Mouse (Mus musculus) intestine, embryonic 14.5 days (tissue): Measurements from ENCODE around the gene Mab21l1. TPM values are rescaled to one million over a fixed set of nuclear protein-coding genes. Genes with fewer than 3 reads are reported as not detected.

ENCODE experiments used
- ATAC-seq: fragments of 200-750 bp; cut with Nextera tagmentation; replicated peaks from 2 replicates; pipeline ENCODE4 v1.8.0; 2017; ENCODE audit warnings: low read depth, moderate number of reproducible peaks, moderate TSS enrichment, moderate library complexity; ENCODE audit not compliant: low FRiP score, low TSS enrichment
- DNase-seq: peaks from one replicate; pipeline ENCODE4 v3.0.0-alpha.2; 2018; ENCODE audit warnings: low spot score
- H3K27ac ChIP-seq: fragments of 300-500 bp; sonication (generic); 2 replicates; pipeline ENCODE4 v1.5.1; 2014; ENCODE audit warnings: low read depth, mild to moderate bottlenecking, control low read depth
- H3K27me3 ChIP-seq: fragments of 300-500 bp; sonication (generic); replicated peaks from 2 replicates; pipeline ENCODE4 v1.6.1; 2014; ENCODE audit warnings: low read length, control low read depth; ENCODE audit not compliant: control insufficient read depth, insufficient read depth
- H3K36me3 ChIP-seq: fragments of 300-500 bp; sonication (generic); 2 replicates; pipeline ENCODE4 v1.6.1; 2014; ENCODE audit warnings: low read length, control low read depth; ENCODE audit not compliant: control insufficient read depth, insufficient read depth
- H3K4me1 ChIP-seq: fragments of 300-500 bp; sonication (generic); replicated peaks from 2 replicates; pipeline ENCODE4 v1.6.1; 2014; ENCODE audit warnings: low read length, control low read depth, mixed read lengths; ENCODE audit not compliant: control insufficient read depth, insufficient read depth
- H3K4me2 ChIP-seq: fragments of 300-500 bp; sonication (generic); 2 replicates; pipeline ENCODE4 v1.6.1; 2014; ENCODE audit warnings: low read length
- H3K4me3 ChIP-seq: fragments of 300-500 bp; sonication (generic); 2 replicates; pipeline ENCODE4 v1.5.1; 2014; ENCODE audit warnings: low read depth, low read length, control low read depth, mixed read lengths
- H3K9ac ChIP-seq: fragments of 300-500 bp; sonication (generic); 2 replicates; pipeline ENCODE4 v1.6.1; 2014; ENCODE audit warnings: mild to moderate bottlenecking, low read length
- H3K9me3 ChIP-seq: fragments of 300-500 bp; sonication (generic); 2 replicates; pipeline ENCODE4 v1.6.1; 2016; ENCODE audit warnings: low read length, control low read depth; ENCODE audit not compliant: control insufficient read depth
- WGBS: fragments of 180-500 bp; shearing (Covaris S2); extraction: QIAGEN DNeasy Blood & Tissue Kit; methylation state at CpG from one replicate; pipeline ENCODE4 v1.1.7; 2014; 5-methylcytosine and 5-hydroxymethylcytosine counted together
- polyA plus RNA-seq: library from polyadenylated mRNA; unstranded; fragments of >200 nt; fragmentation: Nextera tagmentation; extraction: Ambion mirVana; gene quantifications from 2 replicates; pipeline ENCODE4 v1.2.1, GENCODE M21; 2014

Mab21l1 gene
- polyA plus RNA-seq, 1 experiment from 2014 or later: 16.6 TPM

DNA sequence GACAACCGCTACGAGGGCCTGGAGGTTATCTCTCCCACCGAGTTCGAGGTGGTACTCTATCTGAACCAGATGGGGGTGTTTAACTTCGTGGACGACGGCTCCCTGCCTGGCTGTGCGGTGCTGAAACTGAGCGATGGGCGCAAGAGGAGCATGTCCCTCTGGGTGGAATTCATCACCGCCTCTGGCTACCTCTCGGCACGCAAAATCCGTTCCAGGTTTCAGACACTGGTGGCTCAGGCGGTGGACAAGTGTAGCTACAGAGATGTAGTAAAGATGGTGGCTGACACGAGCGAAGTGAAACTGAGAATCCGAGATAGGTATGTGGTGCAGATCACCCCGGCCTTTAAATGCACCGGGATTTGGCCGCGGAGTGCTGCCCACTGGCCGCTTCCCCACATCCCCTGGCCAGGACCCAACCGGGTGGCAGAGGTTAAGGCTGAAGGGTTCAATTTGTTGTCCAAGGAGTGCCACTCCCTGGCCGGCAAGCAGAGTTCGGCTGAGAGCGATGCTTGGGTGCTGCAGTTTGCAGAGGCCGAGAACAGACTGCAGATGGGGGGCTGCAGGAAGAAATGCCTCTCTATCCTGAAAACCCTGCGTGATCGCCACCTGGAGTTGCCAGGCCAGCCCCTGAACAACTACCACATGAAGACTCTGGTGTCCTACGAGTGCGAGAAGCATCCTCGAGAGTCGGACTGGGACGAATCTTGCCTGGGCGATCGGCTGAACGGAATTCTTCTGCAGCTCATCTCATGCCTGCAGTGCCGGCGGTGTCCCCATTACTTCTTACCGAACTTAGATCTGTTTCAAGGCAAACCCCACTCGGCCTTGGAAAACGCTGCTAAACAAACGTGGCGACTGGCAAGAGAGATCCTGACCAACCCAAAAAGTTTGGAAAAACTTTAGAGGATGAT is 1.1 kb downstream of the Mab21l1 start:
- 15% methylated on average over 45 of the region's 45 CpGs for WGBS
- Histone ChIP-seq H3K9me3 (no peaks in the 10 kb centered on the region), H3K27ac (no peak overlapping the region), H3K9ac (peak overlapping the region; percentile 31), H3K4me1 (peaks cover 10% of the 10 kb centered on the region; the same call in 1 of the 2 replicates), H3K4me3 (peak overlapping the region; percentile 29), H3K4me2 (peak overlapping the region; percentile 37), H3K27me3 (peaks cover 88% of the 10 kb centered on the region), H3K36me3 (no peaks in the 10 kb centered on the region)
- peak; percentile 78 for DNase-seq
- no peak for ATAC-seq

DNA sequence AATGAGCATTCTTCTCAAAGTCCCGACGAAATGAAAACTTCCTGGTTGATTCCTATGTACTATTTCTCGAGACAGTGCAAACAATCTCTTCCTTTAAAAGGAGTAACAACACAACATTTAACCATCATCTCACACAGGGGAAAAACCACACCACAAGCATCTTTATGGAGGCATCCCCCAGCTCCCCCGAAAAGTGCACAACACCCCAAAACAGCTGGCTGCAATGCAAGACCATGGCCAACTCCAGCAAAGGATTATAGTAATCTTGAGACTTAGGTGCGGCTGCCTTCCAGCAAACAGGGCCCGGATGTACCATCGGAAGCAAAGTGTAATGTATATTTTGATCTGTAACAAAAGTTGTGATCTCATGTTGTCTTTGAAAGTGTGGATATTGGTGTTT is 1.8 kb downstream of the Mab21l1 start:
- Histone ChIP-seq H3K27me3 (peaks cover 87% of the 10 kb centered on the region), H3K9ac (peak overlapping the region; percentile 31), H3K4me3 (peak overlapping the region; percentile 29), H3K4me1 (peaks cover 10% of the 10 kb centered on the region; the same call in 1 of the 2 replicates), H3K36me3 (no peaks in the 10 kb centered on the region), H3K4me2 (peak overlapping the region; percentile 37; the same call in 1 of the 2 replicates), H3K27ac (no peak overlapping the region), H3K9me3 (no peaks in the 10 kb centered on the region)
- DNase-seq (peak; percentile 77), ATAC-seq (no peak)
- WGBS: 24% methylated on average over 7 of the region's 7 CpGs

DNA sequence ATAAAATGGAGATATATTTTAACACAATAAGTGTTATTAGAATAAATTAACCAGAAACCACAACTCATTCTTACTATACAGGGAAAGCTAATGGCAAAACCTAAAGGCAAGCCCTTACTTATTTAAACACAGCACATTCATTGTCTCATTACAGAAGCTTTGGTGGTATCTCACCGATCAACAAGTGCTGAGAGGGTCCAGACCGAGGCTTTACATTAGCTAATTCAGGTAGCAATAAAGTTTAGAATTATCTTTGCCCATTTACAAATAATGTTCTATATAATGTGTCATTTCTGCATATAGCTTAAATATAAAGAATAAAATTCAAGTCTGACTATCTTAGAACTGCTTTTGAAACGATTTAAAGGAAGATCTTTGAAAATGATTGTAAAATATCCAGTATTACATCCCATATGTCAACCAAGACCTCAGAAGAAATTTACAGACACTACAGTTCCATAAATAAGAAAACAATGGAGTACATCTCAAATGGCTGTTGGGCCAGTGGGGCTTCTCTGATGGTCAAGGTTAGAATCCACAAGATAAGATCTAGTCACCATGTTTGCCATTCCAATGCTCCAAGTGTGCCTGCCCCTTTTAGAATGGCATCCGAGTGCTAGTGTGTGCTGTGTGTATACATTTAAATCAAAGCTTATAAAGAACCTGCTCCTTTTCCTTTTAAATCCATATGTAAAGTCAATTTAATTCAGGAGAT is 3.1 kb downstream of the Mab21l1 start:
- H3K9ac ChIP-seq: no peak overlapping the region
- DNase-seq (peak; percentile 55), ATAC-seq (no peak)
- peak overlapping the region; percentile 18 for H3K4me3 ChIP-seq
- no peak overlapping the region for H3K4me2 ChIP-seq
- H3K9me3 ChIP-seq: no peaks in the 10 kb centered on the region
- no peaks in the 10 kb centered on the region for H3K36me3 ChIP-seq
- H3K4me1 ChIP-seq: peaks cover 10% of the 10 kb centered on the region; the same call in 1 of the 2 replicates
- peaks cover 77% of the 10 kb centered on the region for H3K27me3 ChIP-seq
- H3K27ac ChIP-seq: no peak overlapping the region
- 60% methylated on average over 4 of the region's 4 CpGs for WGBS

DNA sequence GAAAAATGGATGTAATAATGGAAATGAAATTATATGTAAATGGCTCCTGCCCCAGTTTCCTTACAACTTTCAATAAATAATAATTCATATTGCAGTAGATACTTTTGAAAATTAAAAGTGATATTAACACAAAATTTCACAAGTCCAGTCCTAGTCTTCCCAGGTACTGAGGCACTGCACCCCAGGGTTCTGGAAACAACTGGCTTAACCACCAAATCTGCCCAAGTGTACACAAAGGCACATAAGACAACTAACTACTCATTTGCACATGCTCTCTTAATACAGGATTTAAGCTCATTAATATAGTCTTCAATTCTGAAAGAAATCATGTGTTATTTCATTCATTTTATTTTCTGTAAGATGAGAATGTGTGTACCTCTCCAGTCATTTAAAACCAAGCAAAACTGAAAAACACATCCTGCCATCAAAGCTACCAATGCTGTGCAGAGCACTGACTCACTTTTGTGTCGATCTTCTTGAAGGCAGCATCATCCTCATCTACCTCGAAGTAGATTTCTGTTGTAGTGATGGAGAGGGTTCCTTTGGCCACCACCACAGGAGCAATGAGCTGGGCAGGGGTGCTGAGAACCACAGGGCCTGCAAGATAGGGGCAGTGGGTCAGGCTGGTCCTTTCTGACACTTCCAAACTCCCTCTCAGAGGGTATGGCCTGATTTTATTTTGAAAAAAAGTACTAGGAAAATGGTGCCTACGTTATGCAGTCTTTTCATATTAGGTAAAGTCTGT is 3.8 kb downstream of the Mab21l1 start:
- WGBS: 38% methylated on average over 3 of the region's 3 CpGs
- Histone ChIP-seq H3K9ac (no peak overlapping the region), H3K27me3 (peaks cover 70% of the 10 kb centered on the region), H3K36me3 (no peaks in the 10 kb centered on the region), H3K4me1 (peaks cover 10% of the 10 kb centered on the region; the same call in 1 of the 2 replicates), H3K4me3 (peak overlapping the region; percentile 18), H3K27ac (no peak overlapping the region), H3K9me3 (no peaks in the 10 kb centered on the region), H3K4me2 (no peak overlapping the region)
- no peak for ATAC-seq
- peak; percentile 66 for DNase-seq

DNA sequence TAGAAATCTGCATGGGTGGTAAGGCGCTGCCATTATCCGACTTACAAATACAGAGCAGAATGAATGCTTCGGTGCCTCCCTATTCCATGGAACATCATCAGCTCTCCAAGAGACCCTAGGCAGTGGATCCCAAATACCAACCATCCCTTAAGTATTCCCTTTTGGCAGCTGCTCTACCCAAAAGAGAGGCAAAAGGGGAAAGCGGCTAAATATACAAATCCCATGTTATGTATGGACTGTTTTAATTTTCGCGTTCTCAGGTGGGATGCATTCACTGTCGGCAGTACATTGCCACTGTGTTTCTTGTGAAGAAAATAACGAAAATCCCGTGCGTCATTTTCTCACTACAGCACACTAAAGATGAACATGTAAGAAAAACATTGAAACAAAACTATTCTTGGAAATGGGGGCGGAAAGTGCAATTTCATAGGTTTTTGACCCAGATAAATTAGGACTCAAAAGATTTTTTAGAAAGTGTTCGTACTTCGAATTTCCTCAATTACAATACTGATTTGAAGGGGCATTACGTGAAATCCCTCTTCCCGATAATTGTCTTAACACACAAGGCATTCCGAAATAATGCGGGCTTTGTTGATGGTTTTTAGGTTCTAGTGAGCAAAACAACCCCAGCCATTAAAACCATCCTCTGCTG is 4.7 kb downstream of the Mab21l1 start:
- Histone ChIP-seq H3K27ac (peak overlapping the region; percentile 23; the same call in 1 of the 2 replicates), H3K4me1 (peaks cover 10% of the 10 kb centered on the region; the same call in 1 of the 2 replicates), H3K9ac (peak overlapping the region; percentile 40; the same call in 1 of the 2 replicates), H3K4me2 (peak overlapping the region; percentile 65), H3K36me3 (no peaks in the 10 kb centered on the region), H3K4me3 (peak overlapping the region; percentile 37), H3K9me3 (no peaks in the 10 kb centered on the region), H3K27me3 (peaks cover 61% of the 10 kb centered on the region)
- DNase-seq (peak; percentile 78), ATAC-seq (no peak)
- WGBS: 25% methylated on average over 17 of the region's 17 CpGs

DNA sequence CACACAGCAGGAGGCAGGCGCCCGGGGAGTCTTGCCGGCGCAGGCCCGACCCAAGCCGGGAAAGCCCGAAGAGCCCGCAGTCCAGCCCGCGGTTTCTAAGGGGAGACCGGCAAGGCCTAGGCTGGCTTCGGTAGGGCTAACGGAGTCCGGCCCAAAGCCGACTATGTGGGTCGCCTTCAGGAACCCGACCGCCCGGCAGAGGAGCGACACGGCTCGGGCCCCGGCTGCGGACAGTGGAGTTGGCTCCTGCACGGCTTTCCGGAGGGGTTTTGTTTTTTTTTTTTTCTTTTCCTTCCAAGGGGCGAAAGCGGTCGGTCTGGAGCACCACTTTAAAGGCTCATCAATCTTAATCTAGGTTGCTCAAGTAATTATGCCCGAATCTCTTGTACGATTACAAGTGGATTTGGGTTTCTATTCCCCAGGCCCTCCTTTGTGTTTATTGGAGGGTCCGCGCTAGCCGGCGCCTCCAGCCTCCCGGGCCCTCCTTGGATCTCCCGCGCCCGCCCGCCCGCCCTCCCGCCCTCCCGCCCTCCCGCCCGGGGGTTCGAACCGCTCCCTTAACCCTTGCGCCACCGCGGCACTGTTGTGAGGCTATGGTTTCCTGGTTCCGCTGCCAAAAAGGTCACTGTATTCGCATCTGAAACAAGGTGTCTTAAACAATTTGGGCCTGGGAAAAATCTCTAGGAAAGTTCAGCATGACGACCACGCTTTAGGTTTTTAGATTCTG is 5.3 kb downstream of the Mab21l1 start:
- WGBS: 1% methylated on average over 54 of the region's 54 CpGs
- Histone ChIP-seq H3K4me3 (peak overlapping the region; percentile 37), H3K27ac (peak overlapping the region; percentile 23; the same call in 1 of the 2 replicates), H3K27me3 (peaks cover 55% of the 10 kb centered on the region), H3K4me1 (peaks cover 6% of the 10 kb centered on the region; the same call in 1 of the 2 replicates), H3K9me3 (no peaks in the 10 kb centered on the region), H3K4me2 (peak overlapping the region; percentile 65), H3K9ac (peak overlapping the region; percentile 40; the same call in 1 of the 2 replicates), H3K36me3 (no peaks in the 10 kb centered on the region)
- ATAC-seq (peak; percentile 47; the same call in 1 of the 2 replicates), DNase-seq (peak; percentile 88)

DNA sequence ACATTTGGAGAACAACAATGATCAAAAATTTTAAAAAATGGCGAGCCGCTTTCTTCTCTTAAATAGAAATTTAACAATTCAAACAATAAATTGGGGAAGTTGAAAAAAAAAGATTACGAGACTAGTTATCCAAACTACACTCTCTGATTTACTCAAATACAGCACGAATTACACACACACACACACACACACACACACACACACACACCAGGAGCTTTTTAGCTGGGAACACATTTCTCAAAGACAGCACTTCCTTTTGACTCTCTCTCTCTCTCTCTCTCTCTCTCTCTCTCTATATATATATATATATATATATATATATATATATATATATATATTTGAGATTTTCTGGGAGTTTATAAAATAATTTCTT is 5.9 kb downstream of the Mab21l1 start:
- H3K9ac ChIP-seq: no peak overlapping the region
- no peaks in the 10 kb centered on the region for H3K36me3 ChIP-seq
- WGBS: 13% methylated on average over 4 of the region's 4 CpGs
- H3K27ac ChIP-seq: no peak overlapping the region
- H3K4me3 ChIP-seq: peak overlapping the region; percentile 37
- DNase-seq (no peak), ATAC-seq (no peak)
- peak overlapping the region; percentile 65 for H3K4me2 ChIP-seq
- H3K9me3 ChIP-seq: no peaks in the 10 kb centered on the region
- peaks cover 49% of the 10 kb centered on the region for H3K27me3 ChIP-seq
- H3K4me1 ChIP-seq: 0 out of 2 replicates have a peak, but pooled peaks cover under 1% of the 10 kb centered on the region
